Mouse (Mus musculus): Measurements from ENCODE around the gene Bri3.

The Bri3 gene

GRCm38 (mm10) chr5:144491308-144491707 lies 247.1 kb downstream of the Bri3 start:
- no peak for DNase-seq (ENCODE audit: extremely low read depth, insufficient read length, low spot score)
